Mouse (Mus musculus) testis, adult 10 weeks (tissue): Measurements from ENCODE around the gene Treml1. TPM values are rescaled to one million over a fixed set of nuclear protein-coding genes. Genes with fewer than 3 reads are reported as not detected.

Experiments
- polyA plus RNA-seq: library from polyadenylated mRNA; stranded (reverse); fragments of 350-450 nt; fragmentation: Illumina TruSeq; extraction: RNeasy Lipid Tissue Mini Kit (QIAGEN cat#74804); gene quantifications from one replicate; pipeline ENCODE4 v1.2.3, GENCODE M21; 2014; ENCODE audit warnings: low read depth, low replicate concordance

Gene Treml1
- not detected for polyA plus RNA-seq

DNA sequence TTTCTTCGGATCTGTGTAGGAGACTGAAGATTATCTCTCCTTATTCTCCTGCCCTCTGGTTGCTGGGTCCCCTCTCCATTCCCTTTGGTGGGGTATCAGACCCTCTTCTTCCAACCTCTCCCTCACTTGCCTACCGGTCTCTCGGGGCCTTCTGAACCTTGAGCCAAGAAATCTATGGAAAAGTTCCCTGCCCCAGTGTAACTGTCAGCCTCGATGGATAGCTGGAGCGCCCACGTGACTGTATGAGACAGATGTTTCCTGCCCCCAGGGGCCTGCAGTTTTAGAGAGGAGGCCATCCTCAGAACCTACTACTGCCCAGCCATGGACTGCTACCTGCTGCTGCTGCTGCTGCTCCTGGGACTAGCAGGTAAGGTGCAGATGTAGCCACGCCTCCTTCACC is at the start of gene Treml1:
Treml1 (plus strand) TSS at position 301 of the 400 bp plus-strand sequence.

GRCm38 (mm10) chr17:48315905-48316579 is 43.7 kb upstream of the Treml1 start, which contains the start of gene B430306N03Rik:
TSS of gene B430306N03Rik (plus strand) at chr17:48316141.

GRCm38 (mm10) chr17:48346231-48346630 is 13.5 kb upstream of the Treml1 start, which contains the start of gene Trem2:
TSS of gene Trem2 (plus strand) at chr17:48346401.

DNA sequence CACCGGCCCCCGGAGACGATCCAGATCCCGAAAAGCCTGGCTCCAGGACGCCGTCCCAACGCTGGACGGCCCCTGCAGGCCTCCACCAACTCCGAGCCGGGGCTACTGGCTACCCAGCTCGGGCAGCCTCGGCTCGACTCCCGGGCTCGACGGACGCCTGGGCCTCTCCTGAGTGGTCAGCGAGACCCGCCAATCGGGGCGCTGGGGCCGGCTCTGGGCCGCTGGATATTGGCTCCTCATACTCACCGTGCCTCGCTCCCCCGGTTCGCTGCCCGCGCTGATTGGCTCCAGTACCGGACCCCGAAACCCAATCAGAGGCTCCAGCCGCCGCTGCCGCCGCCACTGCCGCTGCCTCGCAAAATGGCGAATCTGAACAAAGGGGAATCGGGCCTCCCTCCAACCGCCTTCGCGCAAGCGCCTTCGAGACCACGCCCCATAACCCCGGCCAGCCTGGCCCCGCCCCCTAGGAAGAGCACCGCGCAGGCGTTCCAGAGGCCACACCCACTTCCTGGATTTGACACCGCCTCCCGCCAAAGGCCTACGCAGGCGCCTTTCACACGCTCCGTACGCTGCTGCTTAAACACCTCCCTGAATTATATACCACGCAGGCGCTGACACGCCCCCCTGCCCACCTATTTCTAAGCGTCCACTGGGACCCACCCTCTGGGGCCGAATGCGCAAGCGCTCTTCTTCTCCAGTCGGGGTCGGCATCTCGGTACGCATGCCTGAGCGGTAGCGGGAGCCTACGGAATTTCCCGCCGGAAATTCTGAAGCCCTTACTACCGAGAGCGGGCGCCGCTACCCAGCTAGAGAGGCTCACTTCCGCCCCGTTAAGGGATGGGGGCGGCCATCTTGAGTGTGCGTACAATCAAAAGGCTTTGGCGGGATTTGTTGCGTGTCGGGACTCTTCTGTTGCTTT is 49.9 kb downstream of the Treml1 start, which contains the start of the genes Nfya and Oard1:
Nfya (minus strand) TSS at position 527 of the 919 bp plus-strand sequence.
Oard1 (plus strand) TSS at position 635 of the 919 bp plus-strand sequence.

Other genes with a start within 250 kb of the Treml1 start
- not detected for gene 9830107B12Rik, start 213.6 kb upstream of the Treml1 start, polyA plus RNA-seq
- gene A530064D06Rik, start 192.6 kb upstream of the Treml1 start, polyA plus RNA-seq, result 0.11 TPM
- 1.6 TPM for gene Trem1, start 127.1 kb upstream of the Treml1 start, polyA plus RNA-seq
- not detected for gene Trem3, start 112.1 kb upstream of the Treml1 start, polyA plus RNA-seq
- not detected for gene Treml4, start 95.6 kb upstream of the Treml1 start, polyA plus RNA-seq
- not detected for gene Treml2, start 60.4 kb upstream of the Treml1 start, polyA plus RNA-seq
- gene B430306N03Rik, start 43.8 kb upstream of the Treml1 start, polyA plus RNA-seq, result 2.6 TPM
- not detected for gene Trem2, start 13.5 kb upstream of the Treml1 start, polyA plus RNA-seq
- gene Nfya, start 50.0 kb downstream of the Treml1 start, polyA plus RNA-seq, result 12.8 TPM
- 43.5 TPM for gene Oard1, start 50.1 kb downstream of the Treml1 start, polyA plus RNA-seq
- gene Apobec2, start 73.0 kb downstream of the Treml1 start, polyA plus RNA-seq, result 0.39 TPM
- not detected for gene Tspo2, start 91.6 kb downstream of the Treml1 start, polyA plus RNA-seq
- not detected for gene Unc5cl, start 95.0 kb downstream of the Treml1 start, polyA plus RNA-seq